Mouse (Mus musculus) bone marrow, adult 2 months (tissue): ENCODE data around the gene Wnt9a. TPM values are rescaled to one million over a fixed set of nuclear protein-coding genes. Genes with fewer than 3 reads are reported as not detected.
A peak's percentile ranks its signal among the peaks of the same experiment; 100 is the strongest.

Experiments used
- H3K27ac ChIP-seq: fragments of 200-500 bp; 2 replicates; pipeline ENCODE4 v1.5.1; 2012; ENCODE audit warnings: low read depth, mild to moderate bottlenecking, control low read depth, inconsistent platforms, low read length; ENCODE audit not compliant: control insufficient read depth, poor library complexity, insufficient read depth
- H3K4me1 ChIP-seq: fragments of 200-500 bp; 2 replicates; pipeline ENCODE4 v1.6.1; 2011; ENCODE audit warnings: low read length; ENCODE audit not compliant: control insufficient read depth, insufficient read depth
- H3K4me3 ChIP-seq: fragments of 200-500 bp; replicated peaks from 2 replicates; pipeline ENCODE3; 2011; ENCODE audit warnings: mild to moderate bottlenecking, low read depth, low read length, control low read depth; ENCODE audit not compliant: control insufficient read depth
- CTCF ChIP-seq: fragments of 200-500 bp; IDR thresholded peaks from 2 replicates; pipeline ENCODE4 v1.5.1; 2011; ENCODE audit warnings: low read length, control low read depth; ENCODE audit not compliant: control insufficient read depth, insufficient read depth
- POLR2A ChIP-seq: fragments of 200-500 bp; IDR thresholded peaks from 2 replicates; pipeline ENCODE4 v1.6.1; 2011; ENCODE audit warnings: low read depth, mild to moderate bottlenecking, control low read depth, low read length, borderline replicate concordance; ENCODE audit not compliant: control insufficient read depth
- WGBS: fragments of 180-500 bp; shearing (Covaris S2); methylation state at CpG from one replicate; pipeline ENCODE4 v1.1.7; 2018; 5-methylcytosine and 5-hydroxymethylcytosine counted together
- polyA plus RNA-seq: library from polyadenylated mRNA; stranded (reverse); fragments of >200 nt; gene quantifications from 2 replicates; pipeline ENCODE4 v1.2.4, GENCODE M21; 2011; ENCODE audit warnings: low replicate concordance; ENCODE audit not compliant: missing spikeins, insufficient read depth, insufficient read length

Wnt9a gene
- polyA plus RNA-seq, 1 experiment, result not detected

DNA sequence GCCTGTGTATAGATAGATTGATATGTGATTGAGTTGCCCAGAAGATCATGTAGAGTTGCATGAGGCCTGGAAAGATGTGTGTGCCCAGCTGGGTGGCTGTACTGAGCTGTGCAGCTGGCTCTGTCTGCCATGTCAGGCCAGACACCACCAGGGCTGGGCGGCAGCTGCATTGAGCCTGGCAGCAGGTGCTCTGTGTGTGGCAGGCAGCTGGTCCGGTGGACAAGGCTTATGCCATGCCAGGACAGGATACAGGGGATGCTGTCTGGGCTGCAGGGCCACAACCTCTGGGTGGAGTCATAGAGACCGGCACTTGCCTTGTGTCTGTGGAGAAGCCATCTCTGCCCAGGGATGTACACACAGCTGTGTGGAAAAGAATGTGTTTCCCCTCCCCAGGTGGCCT is 16.3 kb downstream of the Wnt9a start:
- no peak for TF ChIP-seq POLR2A
- TF ChIP-seq CTCF, result no peak
- no peak overlapping the region for H3K27ac ChIP-seq
- 79% methylated on average over 3 of the region's 3 CpGs for WGBS
- no peaks in the 10 kb centered on the region for H3K4me1 ChIP-seq
- H3K4me3 ChIP-seq, result no peak overlapping the region

DNA sequence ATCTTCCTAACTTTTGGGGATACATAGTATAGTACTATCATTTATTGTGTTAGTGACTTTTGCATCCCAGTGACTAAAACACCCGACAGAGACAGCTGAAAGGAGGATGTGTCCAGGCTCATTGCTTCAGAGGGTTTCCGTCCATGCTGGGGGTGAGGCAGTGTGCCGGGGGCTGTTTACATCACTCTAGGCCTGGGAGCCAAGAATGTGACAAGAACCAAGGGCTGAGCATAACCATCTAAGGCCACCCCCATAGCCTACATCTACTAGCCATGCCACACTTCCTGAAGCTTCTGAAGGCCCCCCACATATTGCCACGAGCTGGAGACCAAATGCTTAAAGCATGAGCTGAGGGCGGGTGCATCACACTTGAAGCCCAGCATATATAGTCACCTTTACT is 18.0 kb downstream of the Wnt9a start:
- 66% methylated on average over 5 of the region's 5 CpGs for WGBS
- Histone ChIP-seq H3K4me1 (no peaks in the 10 kb centered on the region), H3K4me3 (no peak overlapping the region), H3K27ac (no peak overlapping the region)
- TF ChIP-seq POLR2A (no peak), CTCF (no peak)

DNA sequence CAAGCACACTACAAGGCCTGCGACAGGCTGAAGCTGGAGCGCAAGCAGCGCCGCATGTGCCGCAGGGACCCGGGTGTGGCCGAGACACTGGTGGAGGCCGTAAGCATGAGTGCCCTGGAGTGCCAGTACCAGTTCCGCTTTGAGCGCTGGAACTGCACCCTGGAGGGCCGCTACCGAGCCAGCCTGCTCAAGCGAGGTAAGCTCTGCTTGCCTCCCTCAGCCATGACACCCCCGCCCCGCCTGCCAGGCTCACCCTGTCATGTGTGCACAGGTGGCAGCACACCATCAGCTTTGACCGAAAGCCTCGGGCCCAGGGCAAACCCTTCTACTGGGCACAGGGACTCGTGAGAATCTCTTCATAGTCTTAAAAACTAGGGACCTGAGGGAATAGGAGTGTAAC is 20.9 kb downstream of the Wnt9a start:
- TF ChIP-seq POLR2A, result no peak
- no peak for TF ChIP-seq CTCF
- 86% methylated on average over 18 of the region's 18 CpGs for WGBS
- Histone ChIP-seq H3K4me1 (no peaks in the 10 kb centered on the region), H3K4me3 (no peak overlapping the region), H3K27ac (no peak overlapping the region)

- no peak overlapping the region for H3K4me3 ChIP-seq
- H3K27ac ChIP-seq, result no peak overlapping the region
- no peaks in the 10 kb centered on the region for H3K4me1 ChIP-seq
- WGBS, result 85% methylated on average over 6 of the region's 6 CpGs
- TF ChIP-seq POLR2A, result no peak
- TF ChIP-seq CTCF, result no peak
Measured at GRCm38 (mm10) chr11:59329616-59330015, 22.9 kb downstream of the Wnt9a start.

GRCm38 (mm10) chr11:59330560-59330959 is 23.8 kb downstream of the Wnt9a start:
- 56% methylated on average over 5 of the region's 5 CpGs for WGBS
- TF ChIP-seq CTCF (peak; percentile 72), POLR2A (0 out of 2 replicates have a peak, but pooled peaks have one; percentile 15)
- Histone ChIP-seq H3K4me3 (no peak overlapping the region), H3K27ac (no peak overlapping the region), H3K4me1 (no peaks in the 10 kb centered on the region)

DNA sequence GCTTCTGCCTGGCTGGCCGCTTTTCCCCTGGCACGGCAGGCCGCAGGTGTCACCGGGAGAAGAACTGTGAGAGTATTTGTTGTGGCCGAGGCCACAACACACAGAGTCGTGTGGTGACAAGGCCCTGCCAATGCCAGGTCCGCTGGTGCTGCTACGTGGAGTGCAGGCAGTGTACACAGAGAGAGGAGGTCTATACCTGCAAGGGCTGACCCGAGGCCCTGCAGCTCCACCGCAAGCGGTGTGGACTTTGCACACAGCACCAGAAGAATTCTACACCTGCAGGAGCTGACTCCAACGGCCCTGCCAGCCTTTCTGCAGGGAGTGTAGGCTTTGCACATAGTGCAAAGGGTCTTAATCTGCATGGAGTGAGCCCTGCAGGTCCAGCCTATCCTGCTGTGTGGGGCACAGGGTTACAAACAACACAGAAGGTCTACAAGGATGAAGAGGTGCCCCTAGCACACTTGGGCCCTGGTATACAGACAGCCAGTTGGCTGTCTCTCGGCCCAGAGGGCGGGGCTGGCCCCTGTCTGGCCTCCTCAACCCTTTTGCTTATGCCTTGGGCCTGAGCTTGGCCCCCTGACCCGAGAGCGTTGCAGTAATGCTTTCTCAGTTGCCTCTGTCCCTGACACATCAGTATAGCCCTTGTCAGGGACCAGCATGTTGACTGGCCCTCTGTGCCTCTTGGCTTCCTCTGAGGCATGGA is 24.6 kb downstream of the Wnt9a start:
- Histone ChIP-seq H3K4me3 (no peak overlapping the region), H3K27ac (no peak overlapping the region), H3K4me1 (no peaks in the 10 kb centered on the region)
- TF ChIP-seq CTCF (no peak), POLR2A (no peak)
- 84% methylated on average over 16 of the region's 16 CpGs for WGBS

DNA sequence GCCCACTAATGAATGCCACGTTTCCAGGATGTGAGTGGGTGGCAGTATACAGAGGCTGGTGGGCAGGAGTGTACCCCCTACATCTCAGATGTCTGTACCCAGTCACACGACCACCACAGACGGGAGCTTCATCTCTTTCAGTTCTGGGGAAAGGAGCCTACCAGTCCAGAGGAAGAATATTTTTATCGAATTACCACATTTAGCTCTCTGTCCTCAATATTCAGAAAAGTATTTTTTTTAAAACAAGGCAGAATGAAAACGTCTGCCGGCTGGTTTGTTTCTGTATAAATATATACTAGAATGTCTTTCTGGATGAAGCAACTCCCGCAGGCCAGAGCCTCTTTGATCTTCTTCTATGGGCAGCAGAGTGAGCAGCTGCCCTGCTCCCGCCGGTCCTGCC is 26.2 kb downstream of the Wnt9a start:
- Histone ChIP-seq H3K4me1 (no peaks in the 10 kb centered on the region), H3K4me3 (no peak overlapping the region), H3K27ac (no peak overlapping the region)
- WGBS, result 69% methylated on average over 9 of the region's 9 CpGs
- TF ChIP-seq POLR2A, result no peak
- TF ChIP-seq CTCF, result no peak

GRCm38 (mm10) chr11:59335150-59335549 is 28.4 kb downstream of the Wnt9a start:
- TF ChIP-seq CTCF (no peak), POLR2A (no peak)
- WGBS, result 76% methylated on average over 4 of the region's 4 CpGs

GRCm38 (mm10) chr11:59335942-59336341 is 29.2 kb downstream of the Wnt9a start:
- no peak for TF ChIP-seq CTCF
- TF ChIP-seq POLR2A, result no peak

More at GRCm38 (mm10) chr11:59335150-59335549, 28.4 kb downstream of the Wnt9a start:
- H3K4me3 ChIP-seq, result no peak overlapping the region
- H3K4me1 ChIP-seq, result no peaks in the 10 kb centered on the region
- H3K27ac ChIP-seq, result no peak overlapping the region

More at GRCm38 (mm10) chr11:59335942-59336341, 29.2 kb downstream of the Wnt9a start:
- no peak overlapping the region for H3K27ac ChIP-seq
- no peaks in the 10 kb centered on the region for H3K4me1 ChIP-seq
- 31% methylated on average over 2 of the region's 2 CpGs for WGBS
- no peak overlapping the region for H3K4me3 ChIP-seq
